Mouse (Mus musculus): ENCODE measurements around the gene Zfp598. TPM values are rescaled to one million over a fixed set of nuclear protein-coding genes. Genes with fewer than 3 reads are reported as not detected.
"Not testable (repeated sequence)": the region's sequence is repeated elsewhere in the genome, so short reads cannot be mapped to it uniquely, and the experiment has no call there.

The Zfp598 gene
- polyA plus RNA-seq, 1 experiment from 2014 or later: 18.1 TPM

GRCm38 (mm10) chr17:24650070-24650616, 19.3 kb upstream of the Zfp598 start, which contains the start of gene Slc9a3r2:
Gene Slc9a3r2 (minus strand): TSS chr17:24650327.
- Histone ChIP-seq H3K4me1 (replicated peaks; ENCODE audit: insufficient read depth, low read length) (peaks cover 20% of the 10 kb centered on the region), H3K36me3 (ENCODE audit: insufficient read depth, low read length) (0 out of 2 replicates have a peak, but pooled peaks cover 6% of the 10 kb centered on the region), H3K27ac (peak within 1 kb of the TSS; percentile 65), H3K4me3 (replicated peaks; ENCODE audit: low read depth, low read length) (peak within 1 kb of the TSS; percentile 65), H3K4me2 (ENCODE audit: low read length) (peak within 1 kb of the TSS; percentile 80), H3K9ac (ENCODE audit: low read depth, low read length) (peak within 1 kb of the TSS; percentile 82), H3K9me3 (replicated peaks; ENCODE audit: low read length) (no peaks in the 10 kb centered on the region), H3K27me3 (ENCODE audit: insufficient read depth, low read length) (no peaks in the 10 kb centered on the region)
- TF ChIP-seq CTCF (IDR thresholded peaks at IDR 0.05; ENCODE audit: low read depth): no peak
- under 1% methylated on average over 26 of the region's 41 CpGs for WGBS
- ATAC-seq (replicated peaks; ENCODE audit: low FRiP score, low read depth) (peak; percentile 39), DNase-seq (ENCODE audit: low spot score) (peak; percentile 75)

- H3K27ac ChIP-seq: no peak overlapping the region
- H3K4me2 ChIP-seq (ENCODE audit: low read length): no peak overlapping the region
- no peak for ATAC-seq (replicated peaks; ENCODE audit: low FRiP score, low read depth)
- 0 out of 2 replicates have a peak, but pooled peaks cover 6% of the 10 kb centered on the region for H3K36me3 ChIP-seq (ENCODE audit: insufficient read depth, low read length)
- H3K4me3 ChIP-seq (replicated peaks; ENCODE audit: low read depth, low read length): no peak overlapping the region
- H3K9ac ChIP-seq (ENCODE audit: low read depth, low read length): no peak overlapping the region
- peaks cover 14% of the 10 kb centered on the region for H3K4me1 ChIP-seq (replicated peaks; ENCODE audit: insufficient read depth, low read length)
- 73% methylated on average over 4 of the region's 4 CpGs for WGBS
- H3K9me3 ChIP-seq (replicated peaks; ENCODE audit: low read length): no peaks in the 10 kb centered on the region
- no peaks in the 10 kb centered on the region for H3K27me3 ChIP-seq (ENCODE audit: insufficient read depth, low read length)
- no peak for TF ChIP-seq CTCF (IDR thresholded peaks at IDR 0.05; ENCODE audit: low read depth)
- no peak for DNase-seq (ENCODE audit: low spot score)
Measured at GRCm38 (mm10) chr17:24650766-24651165, 18.7 kb upstream of the Zfp598 start.

- 74% methylated on average over 3 of the region's 3 CpGs for WGBS
- Histone ChIP-seq H3K36me3 (ENCODE audit: insufficient read depth, low read length) (0 out of 2 replicates have a peak, but pooled peaks cover 6% of the 10 kb centered on the region), H3K9ac (ENCODE audit: low read depth, low read length) (no peak overlapping the region), H3K4me1 (replicated peaks; ENCODE audit: insufficient read depth, low read length) (peaks cover 12% of the 10 kb centered on the region), H3K4me2 (ENCODE audit: low read length) (no peak overlapping the region), H3K9me3 (replicated peaks; ENCODE audit: low read length) (no peaks in the 10 kb centered on the region), H3K27me3 (ENCODE audit: insufficient read depth, low read length) (peaks cover under 1% of the 10 kb centered on the region; the same call in 1 of the 2 replicates), H3K27ac (no peak overlapping the region), H3K4me3 (replicated peaks; ENCODE audit: low read depth, low read length) (no peak overlapping the region)
- no peak for TF ChIP-seq CTCF (IDR thresholded peaks at IDR 0.05; ENCODE audit: low read depth)
- ATAC-seq (replicated peaks; ENCODE audit: low FRiP score, low read depth) (no peak), DNase-seq (ENCODE audit: low spot score) (no peak)
Measured at GRCm38 (mm10) chr17:24651835-24652234, 17.7 kb upstream of the Zfp598 start.

GRCm38 (mm10) chr17:24653967-24654710, 15.3 kb upstream of the Zfp598 start:
- DNase-seq (ENCODE audit: low spot score): peak; percentile 95
- peak; percentile 99 for TF ChIP-seq CTCF (IDR thresholded peaks at IDR 0.05; ENCODE audit: low read depth)
- Histone ChIP-seq H3K4me1 (replicated peaks; ENCODE audit: insufficient read depth, low read length) (peaks cover 23% of the 10 kb centered on the region), H3K9me3 (replicated peaks; ENCODE audit: low read length) (no peaks in the 10 kb centered on the region), H3K27me3 (ENCODE audit: insufficient read depth, low read length) (peaks cover 5% of the 10 kb centered on the region; the same call in 1 of the 2 replicates), H3K9ac (ENCODE audit: low read depth, low read length) (no peak overlapping the region), H3K36me3 (ENCODE audit: insufficient read depth, low read length) (no peaks in the 10 kb centered on the region), H3K4me3 (replicated peaks; ENCODE audit: low read depth, low read length) (peak overlapping the region; percentile 16; the same call in 1 of the 2 replicates), H3K27ac (no peak overlapping the region), H3K4me2 (ENCODE audit: low read length) (peak overlapping the region; percentile 54)
- WGBS: 2% methylated on average over 19 of the region's 19 CpGs
- peak; percentile 12; the same call in 1 of the 2 replicates for ATAC-seq (replicated peaks; ENCODE audit: low FRiP score, low read depth)

DNA sequence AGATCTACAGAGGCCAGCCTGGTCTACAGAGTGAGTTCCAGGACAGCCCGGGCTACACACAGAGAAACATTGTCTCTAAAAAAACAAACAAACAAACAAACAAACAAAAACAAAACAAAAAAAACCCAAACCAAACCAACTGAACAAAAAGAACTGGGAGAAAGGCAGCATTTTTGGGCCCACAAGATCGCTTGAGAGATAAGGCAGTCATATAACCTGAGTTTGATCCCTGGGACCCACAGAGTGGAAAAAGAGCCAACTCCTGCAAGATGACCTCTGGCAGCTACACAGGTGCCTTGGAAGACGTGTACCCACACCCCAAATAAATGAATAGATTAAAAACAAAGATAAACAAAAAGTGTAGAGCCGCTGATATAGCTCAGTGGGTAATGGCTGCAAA, 14.5 kb upstream of the Zfp598 start:
- Histone ChIP-seq H3K4me3 (replicated peaks; ENCODE audit: low read depth, low read length) (no peak overlapping the region), H3K9ac (ENCODE audit: low read depth, low read length) (no peak overlapping the region), H3K36me3 (ENCODE audit: insufficient read depth, low read length) (no peaks in the 10 kb centered on the region), H3K27ac (no peak overlapping the region), H3K4me1 (replicated peaks; ENCODE audit: insufficient read depth, low read length) (peaks cover 16% of the 10 kb centered on the region), H3K27me3 (ENCODE audit: insufficient read depth, low read length) (peaks cover 5% of the 10 kb centered on the region; the same call in 1 of the 2 replicates), H3K4me2 (ENCODE audit: low read length) (no peak overlapping the region), H3K9me3 (replicated peaks; ENCODE audit: low read length) (no peaks in the 10 kb centered on the region)
- WGBS: 78% methylated on average over 4 of the region's 4 CpGs
- no peak for TF ChIP-seq CTCF (IDR thresholded peaks at IDR 0.05; ENCODE audit: low read depth)
- no peak for ATAC-seq (replicated peaks; ENCODE audit: low FRiP score, low read depth)
- DNase-seq (ENCODE audit: low spot score): no peak

- Histone ChIP-seq H3K4me2 (ENCODE audit: low read length) (peak within 1 kb of the TSS; percentile 64), H3K27ac (no peak within 1 kb of the TSS), H3K9ac (ENCODE audit: low read depth, low read length) (0 out of 2 replicates have a peak within 1 kb of the TSS, but pooled peaks have one; percentile 9), H3K4me3 (replicated peaks; ENCODE audit: low read depth, low read length) (peak within 1 kb of the TSS; percentile 34), H3K9me3 (replicated peaks; ENCODE audit: low read length) (no peaks in the 10 kb centered on the region), H3K36me3 (ENCODE audit: insufficient read depth, low read length) (no peaks in the 10 kb centered on the region), H3K4me1 (replicated peaks; ENCODE audit: insufficient read depth, low read length) (peaks cover 10% of the 10 kb centered on the region), H3K27me3 (ENCODE audit: insufficient read depth, low read length) (peaks cover 5% of the 10 kb centered on the region; the same call in 1 of the 2 replicates)
- WGBS: 3% methylated on average over 47 of the region's 47 CpGs
- ATAC-seq (replicated peaks; ENCODE audit: low FRiP score, low read depth): peak; percentile 52
- DNase-seq (ENCODE audit: low spot score): no peak
- no peak for TF ChIP-seq CTCF (IDR thresholded peaks at IDR 0.05; ENCODE audit: low read depth)
Measured at GRCm38 (mm10) chr17:24658017-24658758, 11.3 kb upstream of the Zfp598 start, which contains the start of gene Npw. Gene Npw (minus strand): TSS chr17:24658457.

DNA sequence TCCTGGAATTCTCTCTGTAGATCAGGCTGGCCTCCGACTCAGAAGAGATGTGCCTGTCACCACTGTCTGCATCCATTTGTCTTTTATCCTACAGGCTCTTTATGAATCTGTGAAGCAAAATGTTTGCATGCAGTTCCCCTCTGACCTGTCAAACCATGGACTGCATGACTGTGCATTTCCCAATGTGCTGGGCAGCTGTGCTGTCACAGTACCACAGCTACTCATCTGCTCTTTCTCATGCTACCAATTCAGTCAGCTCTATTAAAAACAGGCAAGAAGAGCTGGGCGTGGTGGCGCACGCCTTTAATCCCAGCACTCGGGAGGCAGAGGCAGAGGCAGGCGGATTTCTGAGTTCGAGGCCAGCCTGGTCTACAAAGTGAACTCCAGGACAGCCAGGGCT, 2.5 kb upstream of the Zfp598 start:
- DNase-seq (ENCODE audit: low spot score); H3K4me3 ChIP-seq (replicated peaks; ENCODE audit: low read depth, low read length); H3K36me3 ChIP-seq (ENCODE audit: insufficient read depth, low read length); H3K27me3 ChIP-seq (ENCODE audit: insufficient read depth, low read length); H3K9ac ChIP-seq (ENCODE audit: low read depth, low read length); H3K9me3 ChIP-seq (replicated peaks; ENCODE audit: low read length); H3K4me2 ChIP-seq (ENCODE audit: low read length); H3K27ac ChIP-seq; ATAC-seq (replicated peaks; ENCODE audit: low FRiP score, low read depth): not testable (repeated sequence)
- H3K4me1 ChIP-seq (replicated peaks; ENCODE audit: insufficient read depth, low read length): peaks cover 15% of the 10 kb centered on the region
- 72% methylated on average over 7 of the region's 7 CpGs for WGBS
